Comparison of ENCODE assay signal across 29 mouse cellular contexts in the genomic region with DNA sequence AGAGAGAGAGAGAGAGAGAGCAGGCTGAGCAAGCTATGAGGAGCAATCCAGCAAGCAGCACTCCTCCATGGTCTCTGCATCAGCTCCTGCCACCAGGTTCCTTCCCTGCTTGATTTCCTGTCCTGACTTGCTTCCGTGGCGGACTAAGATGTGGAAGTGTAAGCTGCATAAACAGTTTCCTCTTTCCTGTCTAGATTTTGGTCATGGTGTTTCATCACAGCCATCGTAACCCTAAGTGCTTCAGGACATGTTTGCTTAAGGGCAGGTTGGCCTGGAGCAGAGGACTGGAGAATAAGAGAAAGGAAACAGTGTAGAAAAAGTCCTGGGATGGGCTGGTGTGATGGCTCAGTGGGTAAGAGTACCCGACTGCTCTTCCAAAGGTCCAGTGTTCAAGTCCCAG.
DNase-seq lines count a peak whose midpoint lies in the region; ATAC-seq lines count a peak whose summit lies in the region.
"Had no signal": no experiment of that assay in that cellular context is flagged by ENCODE, and none has a peak within 500 bp of the region (broad histone marks: within the 10 kb centered on the region; RNA-seq: fewer than 3 reads in every experiment).

No protein-coding gene starts in this region.

- no peaks in the 10 kb centered on the region for H3K36me3 ChIP-seq in forebrain, embryonic 11.5 days (ENCODE audit: control insufficient read depth, insufficient read depth, low read length)
- H3K36me3 ChIP-seq: embryonic facial prominence, embryonic 13.5 days; embryonic facial prominence, embryonic 15.5 days; forebrain, embryonic 10.5 days; forebrain, embryonic 15.5 days; G1E had no signal

- no peak overlapping the region for H3K4me3 ChIP-seq in forebrain, embryonic 11.5 days (ENCODE audit: low read depth, low read length)
- H3K4me3 ChIP-seq: embryonic facial prominence, embryonic 13.5 days; embryonic facial prominence, embryonic 15.5 days; erythroblast, embryonic 14.5 days; forebrain, embryonic 10.5 days; forebrain, embryonic 13.5 days; forebrain, embryonic 15.5 days had no signal

- H3K27ac ChIP-seq in forebrain, embryonic 11.5 days (ENCODE audit: low read depth, low read length), result no peak overlapping the region
- H3K27ac ChIP-seq: embryonic facial prominence, embryonic 13.5 days; embryonic facial prominence, embryonic 15.5 days; forebrain, embryonic 10.5 days; forebrain, embryonic 13.5 days; forebrain, embryonic 15.5 days had no signal

- no peak overlapping the region for H3K9ac ChIP-seq in forebrain, embryonic 11.5 days (ENCODE audit: low read length)
- H3K9ac ChIP-seq: embryonic facial prominence, embryonic 13.5 days; embryonic facial prominence, embryonic 15.5 days; forebrain, embryonic 13.5 days; forebrain, embryonic 15.5 days had no signal

- no peak overlapping the region for H3K4me2 ChIP-seq in forebrain, embryonic 11.5 days (ENCODE audit: low read depth, low read length, severe bottlenecking)
- H3K4me2 ChIP-seq: embryonic facial prominence, embryonic 13.5 days; embryonic facial prominence, embryonic 15.5 days; forebrain, embryonic 13.5 days; forebrain, embryonic 15.5 days had no signal

- no peaks in the 10 kb centered on the region for H3K27me3 ChIP-seq in forebrain, embryonic 11.5 days (ENCODE audit: control insufficient read depth, insufficient read depth, low read length)
- H3K27me3 ChIP-seq: CH12.LX; embryonic facial prominence, embryonic 13.5 days; embryonic facial prominence, embryonic 15.5 days; forebrain, embryonic 13.5 days; forebrain, embryonic 15.5 days; Patski had no signal

- H3K9me3 ChIP-seq in forebrain, embryonic 11.5 days (ENCODE audit: control insufficient read depth, low read length), result no peaks in the 10 kb centered on the region
- H3K9me3 ChIP-seq: embryonic facial prominence, embryonic 13.5 days; embryonic facial prominence, embryonic 15.5 days; forebrain, embryonic 10.5 days; forebrain, embryonic 13.5 days; forebrain, embryonic 15.5 days had no signal

- 94% methylated on average over 4 of the region's 4 CpGs for WGBS in forebrain, embryonic 11.5 days

- H3K4me1 ChIP-seq in forebrain, embryonic 11.5 days (replicated peaks; ENCODE audit: control insufficient read depth, insufficient read depth, low read length), result no peaks in the 10 kb centered on the region
- H3K4me1 ChIP-seq: embryonic facial prominence, embryonic 13.5 days; embryonic facial prominence, embryonic 15.5 days; forebrain, embryonic 10.5 days; forebrain, embryonic 13.5 days; forebrain, embryonic 15.5 days had no signal

- peak; percentile 63 for ATAC-seq in common myeloid progenitor, adult 5-6 weeks (replicated peaks; ENCODE audit: low read depth, poor library complexity, severe bottlenecking)
- ATAC-seq in megakaryocyte, adult 5-6 weeks (ENCODE audit: poor library complexity, severe bottlenecking), result peak; percentile 86
- peak; percentile 79 for ATAC-seq in monocyte, adult 5-6 weeks (replicated peaks; ENCODE audit: insufficient number of reproducible peaks, low FRiP score, low TSS enrichment, poor library complexity, severe bottlenecking)
- no peak for ATAC-seq in forebrain, embryonic 11.5 days (replicated peaks; ENCODE audit: low FRiP score)
- ATAC-seq: activated CD4-positive, CD25-positive, alpha-beta regulatory T cell, adult 4 months; CD4-positive, CD25-positive, alpha-beta regulatory T cell, adult 4 months; forebrain, embryonic 13.5 days; forebrain, embryonic 15.5 days; Patski had no signal

- peak; percentile 46 for DNase-seq in heart, adult 11 months
- DNase-seq in heart, postnatal 4 days, result no peak
- DNase-seq in forebrain, embryonic 11.5 days (ENCODE audit: low spot score), result no peak
- DNase-seq in thymus, postnatal 10 days (ENCODE audit: low spot score in 2 of 2), result no peak
- DNase-seq in gastrocnemius, postnatal 25 days, result no peak
- DNase-seq: adrenal gland, adult 8-10 months; adrenal gland, postnatal 14 days; adrenal gland, postnatal 36 days; B cell, adult 2 months; cerebellum, adult 11-12 months; cerebellum, adult 2 months; cerebellum, adult 9-10 months; cerebellum, postnatal 10 days; cerebellum, postnatal 25 days; embryo, embryonic 11 days had no signal
